Mouse (Mus musculus) brain, embryonic 14.5 days (tissue): ENCODE measurements around the gene Rb1.

Experiments
- CTCF ChIP-seq: fragments of 200-500 bp; IDR thresholded peaks from 2 replicates; pipeline ENCODE4 v1.5.1; 2012; ENCODE audit warnings: inconsistent platforms, mild to moderate bottlenecking, moderate library complexity, borderline replicate concordance; ENCODE audit not compliant: insufficient read depth, insufficient read length; ENCODE audit errors: extremely low read depth
- POLR2A ChIP-seq: fragments of 200-500 bp; IDR thresholded peaks from 2 replicates; pipeline ENCODE4 v1.6.1; 2012; ENCODE audit warnings: mild to moderate bottlenecking, inconsistent platforms, borderline replicate concordance; ENCODE audit not compliant: poor library complexity, insufficient read depth, insufficient read length, severe bottlenecking; ENCODE audit errors: extremely low read depth

- peak; percentile 81 for TF ChIP-seq POLR2A
- no peak for TF ChIP-seq CTCF
Measured at GRCm38 (mm10) chr14:73325456-73326381, at the start of gene Rb1.
